Mouse (Mus musculus) heart, postnatal 0 days (tissue): ENCODE results near the gene Plpp3.

Experiments used
- CTCF ChIP-seq: IDR thresholded peaks from 2 replicates; pipeline ENCODE4 v1.5.1; 2016; ENCODE audit warnings: antibody characterized with exemption, control low read depth, low read depth
- EP300 ChIP-seq: IDR thresholded peaks from 2 replicates; pipeline ENCODE4 v1.6.1; 2016; ENCODE audit warnings: antibody characterized with exemption, low read depth

DNA sequence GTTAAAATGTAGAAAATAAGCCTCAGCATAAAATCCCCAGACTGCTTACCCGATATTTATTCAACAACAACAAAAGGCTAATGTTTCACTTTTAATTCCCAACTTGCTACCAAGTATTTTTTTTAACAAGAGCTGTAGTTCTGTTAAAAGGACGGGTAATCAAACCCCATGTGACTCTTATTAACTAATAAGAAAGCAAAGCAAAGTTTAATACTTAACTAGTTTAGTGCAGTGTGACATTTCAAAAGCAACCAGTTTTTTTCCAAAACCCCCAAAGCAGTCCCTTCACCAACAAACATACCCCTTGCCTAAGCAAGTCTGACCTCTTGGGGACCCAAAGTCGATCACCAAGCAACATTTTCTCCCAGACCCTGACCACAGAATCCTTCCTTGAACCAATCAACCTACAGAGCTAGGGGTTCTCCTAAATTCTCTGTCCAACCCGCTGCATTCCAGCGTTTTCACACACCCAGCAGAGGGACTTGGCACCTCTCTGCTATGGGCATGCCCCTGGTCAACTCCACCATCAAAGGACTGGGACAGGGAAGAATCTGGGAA, 48.4 kb upstream of the Plpp3 start:
- TF ChIP-seq EP300 (no peak), CTCF (no peak)
